Mouse (Mus musculus) adrenal gland, adult 8-10 months (tissue): ENCODE data around the gene Med4. TPM values are rescaled to one million over a fixed set of nuclear protein-coding genes. Genes with fewer than 3 reads are reported as not detected.

Source experiments
- DNase-seq: peaks from one replicate; pipeline ENCODE4 v3.0.0; 2022
- total RNA-seq, 4 experiments: library from RNA; stranded (reverse); gene quantifications; 2 replicates each; pipeline ENCODE4 v1.2.4; 2022

The Med4 gene
- total RNA-seq: 10 to 100 TPM; 23.1 to 29.5 (median 26.1) TPM

- DNase-seq: peak; percentile 93
These were observed at the start of gene Med4 for GRCm38 (mm10) chr14:73509765-73510423. Med4 (plus strand) TSS chr14:73510025.

- no peak for DNase-seq
These were observed 49.2 kb upstream of the Med4 start for GRCm38 (mm10) chr14:73460514-73461134.

GRCm38 (mm10) chr14:73462211-73462610 lies 47.6 kb upstream of the Med4 start:
- DNase-seq: no peak

GRCm38 (mm10) chr14:73467697-73468096 lies 42.1 kb upstream of the Med4 start:
- DNase-seq: no peak

GRCm38 (mm10) chr14:73469506-73469905 lies 40.3 kb upstream of the Med4 start:
- DNase-seq: no peak

DNA sequence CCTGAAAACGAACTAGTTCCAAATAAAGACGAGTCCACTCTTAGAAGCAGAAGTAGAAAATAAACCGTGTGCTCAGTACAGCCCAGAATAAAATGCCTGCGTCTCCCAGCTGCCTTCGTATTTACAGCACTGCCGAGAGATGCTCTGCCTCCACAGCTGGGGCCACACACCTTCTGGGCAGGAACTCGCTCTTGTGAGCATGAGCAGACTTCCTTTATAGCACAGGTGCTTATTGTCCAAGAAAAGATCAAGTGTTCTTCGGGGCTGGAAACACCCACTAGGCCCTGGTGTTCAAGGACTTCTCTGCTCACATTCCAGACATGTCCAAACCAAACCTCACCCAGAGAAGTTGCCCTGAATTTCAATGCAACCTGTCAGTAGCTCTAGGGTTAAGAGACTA lies 39.2 kb upstream of the Med4 start:
- DNase-seq: no peak

- no peak for DNase-seq
These were observed 37.6 kb upstream of the Med4 start for GRCm38 (mm10) chr14:73472205-73472604.

DNA sequence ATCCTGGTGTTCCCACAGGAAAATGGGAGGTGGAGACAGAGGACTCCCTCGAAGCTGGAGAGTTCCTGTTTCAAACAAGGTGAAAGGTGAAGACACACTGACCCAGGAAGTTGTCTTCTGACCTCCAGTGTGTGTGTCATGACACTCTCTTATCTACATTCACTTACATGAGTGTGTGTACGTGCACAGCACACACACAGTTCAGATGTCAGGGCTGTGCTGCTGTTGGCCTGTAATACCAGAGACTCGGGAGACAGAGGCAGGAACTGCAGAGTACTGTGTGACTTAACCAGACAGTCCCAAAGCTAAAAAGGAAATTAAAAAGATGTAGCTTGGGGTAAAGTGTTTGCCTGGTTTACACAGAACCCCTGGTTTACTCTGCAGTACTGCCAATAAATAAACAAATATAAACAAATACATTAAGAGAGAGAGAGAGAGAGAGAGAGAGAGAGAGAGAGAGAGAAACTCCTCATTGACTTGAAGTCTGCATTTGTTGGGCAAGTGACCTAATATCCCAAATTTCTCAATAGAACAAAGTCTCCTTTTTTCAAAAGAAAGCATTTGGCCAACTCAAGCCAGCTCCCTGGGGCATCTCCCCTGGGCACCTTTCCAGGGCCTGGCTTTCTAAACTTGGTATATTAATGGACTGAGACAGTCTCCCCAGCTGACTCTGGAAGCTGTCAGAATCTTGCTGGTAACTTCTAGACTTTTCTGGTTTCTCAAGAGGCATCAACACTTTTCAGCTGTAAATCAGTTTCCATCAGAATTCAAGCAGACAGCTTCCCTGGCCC lies 36.0 kb upstream of the Med4 start:
- DNase-seq: peak; percentile 40

GRCm38 (mm10) chr14:73474636-73475093 lies 35.2 kb upstream of the Med4 start:
- peak; percentile 23 for DNase-seq

- no peak for DNase-seq
These were observed 34.3 kb upstream of the Med4 start for GRCm38 (mm10) chr14:73475506-73475905.

DNA sequence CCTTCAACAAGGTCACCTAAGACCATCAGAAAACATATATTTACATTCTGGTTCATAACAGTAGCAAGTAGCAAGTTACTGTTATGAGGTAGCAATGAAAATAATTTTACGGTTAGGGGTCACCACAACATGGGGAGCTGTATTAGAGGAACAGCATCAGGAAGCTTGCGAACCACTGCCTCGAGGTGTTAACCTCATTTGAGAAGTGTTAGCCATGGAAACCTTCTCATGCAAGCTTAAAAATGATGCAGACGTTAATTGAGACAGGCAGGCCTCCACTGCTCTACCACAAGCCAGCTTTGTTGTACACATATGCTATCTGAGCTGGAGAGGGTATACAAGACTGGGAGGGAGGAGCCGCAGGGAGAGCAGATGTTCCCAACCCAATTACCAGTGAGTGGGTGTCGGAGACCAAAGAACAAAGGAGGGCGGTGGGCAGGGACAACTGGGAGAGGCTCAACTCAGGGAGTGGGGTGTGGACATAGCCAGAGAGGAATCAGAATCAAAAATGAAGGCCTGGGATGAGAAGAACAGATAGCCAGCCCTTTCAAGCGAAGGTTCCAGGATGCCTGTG lies 33.4 kb upstream of the Med4 start:
- DNase-seq: no peak

GRCm38 (mm10) chr14:73477077-73477476 lies 32.7 kb upstream of the Med4 start:
- no peak for DNase-seq

DNA sequence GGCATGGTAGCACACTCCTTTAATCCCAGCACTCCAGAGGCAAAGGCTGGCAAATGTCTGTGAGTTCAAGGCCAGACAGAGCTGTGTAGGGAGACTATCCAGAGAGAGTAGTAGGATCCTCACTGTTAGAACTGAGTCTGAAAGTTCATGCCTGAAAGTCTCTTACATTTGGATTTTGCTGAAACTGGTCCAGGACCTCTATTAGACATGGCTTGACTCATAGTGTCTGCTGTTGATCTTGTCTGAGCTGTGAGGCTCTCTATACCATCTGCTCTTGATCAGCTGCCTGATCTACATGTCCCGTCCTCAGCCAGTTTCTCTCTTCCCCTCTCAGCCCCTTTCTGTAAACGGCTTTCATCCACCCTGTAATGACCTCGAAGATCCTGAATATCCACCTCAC lies 31.5 kb upstream of the Med4 start:
- no peak for DNase-seq

DNA sequence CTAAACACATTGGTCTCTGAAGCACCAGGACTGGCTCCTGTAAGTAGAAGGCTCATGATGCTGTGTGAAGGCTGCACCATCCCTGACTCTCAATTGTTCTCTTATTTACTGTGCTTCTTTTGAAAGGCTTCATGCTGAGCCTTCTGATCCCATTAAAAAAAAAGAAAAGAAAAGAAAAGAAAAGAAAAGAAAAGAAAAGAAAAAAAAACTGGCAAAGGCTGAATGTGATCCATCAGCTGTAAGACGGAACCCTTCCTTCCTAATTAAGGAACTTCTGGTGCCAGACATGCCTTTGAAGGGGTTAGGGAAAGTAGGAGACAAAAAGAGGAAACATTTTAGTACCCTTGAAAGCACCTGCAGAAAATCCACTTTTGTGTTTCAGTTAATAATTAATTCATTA lies 30.1 kb upstream of the Med4 start:
- no peak for DNase-seq

DNA sequence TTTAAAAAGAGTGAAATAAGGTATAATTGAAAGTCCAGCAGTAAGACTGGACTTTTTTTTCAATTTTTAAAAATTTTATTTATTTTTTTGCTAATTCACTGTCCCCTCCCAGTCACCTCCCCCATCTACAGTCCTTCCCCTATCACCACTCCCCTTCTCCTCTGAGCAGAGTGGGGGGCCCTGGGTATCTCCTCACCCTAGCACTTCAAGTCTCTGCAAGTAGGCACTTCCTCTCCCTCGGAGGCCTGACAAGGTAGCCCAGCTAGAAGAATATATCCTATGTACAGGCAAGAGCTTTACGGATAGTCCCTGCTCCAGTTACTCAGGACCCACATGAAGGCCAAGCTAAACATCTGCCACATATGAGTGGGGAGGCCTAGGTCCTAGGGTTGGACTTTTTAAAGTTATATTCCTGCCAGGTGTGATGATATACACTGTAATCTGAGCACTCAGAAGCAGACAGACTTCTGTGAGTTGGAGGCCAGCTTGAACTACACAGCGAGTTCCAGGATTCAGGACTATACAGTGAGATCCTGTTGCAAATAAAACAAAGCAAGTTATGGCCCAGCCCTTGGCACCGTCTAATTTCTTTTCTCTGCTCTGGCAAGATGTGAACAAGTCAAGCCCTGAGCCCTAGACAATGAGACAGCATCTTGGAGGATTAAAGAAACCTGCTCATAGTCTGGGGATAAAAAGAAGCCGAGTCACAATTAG lies 26.2 kb upstream of the Med4 start:
- no peak for DNase-seq

GRCm38 (mm10) chr14:73484366-73485110 lies 25.3 kb upstream of the Med4 start:
- DNase-seq: no peak

DNA sequence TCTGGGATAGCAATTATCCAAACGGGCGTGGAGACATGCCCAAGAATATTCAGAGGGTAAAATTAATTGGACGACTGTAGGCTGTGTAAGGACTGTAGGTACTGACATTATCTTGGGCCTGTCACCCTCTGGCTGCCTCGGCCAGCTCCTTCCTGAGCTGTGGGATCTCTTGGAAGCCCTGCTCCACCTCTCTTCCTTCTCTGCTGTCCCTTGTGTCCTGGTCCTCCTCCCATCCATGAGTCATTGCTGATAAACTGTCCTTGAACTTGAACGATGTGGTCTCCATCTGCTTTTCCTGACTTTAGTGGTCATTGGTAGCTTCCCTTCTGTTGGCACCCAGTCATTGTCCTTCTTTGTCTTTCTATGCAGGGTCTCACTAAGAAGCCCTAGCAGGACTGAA lies 23.2 kb upstream of the Med4 start:
- DNase-seq: no peak

- no peak for DNase-seq
These were observed 16.5 kb upstream of the Med4 start for GRCm38 (mm10) chr14:73493356-73493755.

- DNase-seq: no peak
These were observed 15.7 kb upstream of the Med4 start for GRCm38 (mm10) chr14:73494122-73494521.

GRCm38 (mm10) chr14:73495753-73496152 lies 14.1 kb upstream of the Med4 start:
- no peak for DNase-seq

DNA sequence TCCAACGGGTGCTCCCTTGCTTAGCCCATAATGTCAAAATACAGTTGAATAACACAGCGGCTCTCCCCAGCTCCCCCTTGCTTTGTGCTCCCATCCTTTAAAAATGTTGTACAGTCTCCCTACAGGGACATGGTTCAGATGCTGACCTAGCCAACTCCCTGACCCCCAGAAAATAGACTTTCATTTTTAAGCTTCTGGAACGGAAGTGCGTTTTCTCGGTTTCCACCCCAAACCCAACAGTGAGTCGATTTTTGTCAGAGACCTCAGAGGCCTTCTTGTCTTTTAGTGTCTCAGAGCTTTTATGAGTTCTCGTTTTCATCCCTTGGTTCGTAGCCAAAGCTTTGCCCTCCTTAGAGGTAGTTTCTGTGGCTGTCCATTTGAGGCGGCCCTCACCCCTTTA lies 8.5 kb upstream of the Med4 start:
- DNase-seq: no peak

GRCm38 (mm10) chr14:73501721-73502120 lies 8.1 kb upstream of the Med4 start:
- DNase-seq: no peak
